25 mouse cellular contexts compared by ENCODE assay signal in the genomic region with DNA sequence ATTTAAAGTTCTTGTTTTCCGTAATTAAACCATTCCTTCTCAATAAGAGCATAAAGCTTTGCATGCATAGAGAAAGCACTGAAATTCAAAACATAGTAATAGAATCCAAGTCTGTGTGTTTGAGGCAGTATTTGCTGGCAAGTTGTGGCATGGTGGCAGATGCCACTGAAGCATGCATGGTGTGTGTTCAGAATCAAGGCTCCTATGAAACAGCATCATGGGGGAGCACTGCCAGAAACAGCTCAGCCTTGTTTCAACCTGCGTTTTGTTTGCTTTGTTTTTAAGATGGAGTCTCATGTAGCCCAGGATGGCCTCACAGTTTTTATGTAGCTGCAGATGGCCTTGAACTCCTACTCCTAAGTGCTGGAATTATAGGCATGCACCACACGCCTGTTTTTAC.
DNase-seq lines count a peak whose midpoint lies in the region; ATAC-seq and TF ChIP-seq lines count a peak whose summit lies in the region.
"Had no signal": no experiment of that assay in that cellular context is flagged by ENCODE, and none has a peak within 500 bp of the region (broad histone marks: within the 10 kb centered on the region; RNA-seq: fewer than 3 reads in every experiment).

No protein-coding gene starts in this region.

- no peak for TF ChIP-seq CTCF in cerebellum, adult 2 months (IDR thresholded peaks at IDR 0.05; ENCODE audit: borderline replicate concordance, insufficient read depth, low read depth, low read length)
- TF ChIP-seq CTCF in layer of hippocampus, adult 2 months (conservative IDR thresholded peaks at IDR 0.05): no peak

- no peaks in the 10 kb centered on the region for H3K9me3 ChIP-seq in forebrain, embryonic 16.5 days (ENCODE audit: control insufficient read depth, low read length)
- H3K9me3 ChIP-seq in forebrain, embryonic 11.5 days (ENCODE audit: control insufficient read depth, low read length): no peaks in the 10 kb centered on the region
- H3K9me3 ChIP-seq: embryonic facial prominence, embryonic 15.5 days; G1E; heart, embryonic 10.5 days; hindbrain, embryonic 13.5 days; intestine, embryonic 15.5 days had no signal

- 70% methylated on average over 3 of the region's 3 CpGs for WGBS in cerebellum, adult 2 months
- WGBS in forebrain, embryonic 16.5 days: 60% methylated on average over 3 of the region's 3 CpGs
- 82% methylated on average over 3 of the region's 3 CpGs for WGBS in forebrain, embryonic 11.5 days

- peaks cover 3% of the 10 kb centered on the region; the same call in 1 of the 2 replicates for H3K4me1 ChIP-seq in cerebellum, adult 2 months (ENCODE audit: control insufficient read depth, insufficient read depth, low read length)
- peaks cover 30% of the 10 kb centered on the region for H3K4me1 ChIP-seq in forebrain, embryonic 16.5 days (replicated peaks; ENCODE audit: control insufficient read depth, insufficient read depth, low read length)
- peaks cover 5% of the 10 kb centered on the region; the same call in 1 of the 2 replicates for H3K4me1 ChIP-seq in forebrain, embryonic 11.5 days (replicated peaks; ENCODE audit: control insufficient read depth, insufficient read depth, low read length)

- H3K4me3 ChIP-seq in cerebellum, adult 2 months (replicated peaks; ENCODE audit: insufficient read depth, low read depth, low read length): no peak overlapping the region
- H3K4me3 ChIP-seq in forebrain, embryonic 16.5 days (replicated peaks; ENCODE audit: low read length): no peak overlapping the region
- no peak overlapping the region for H3K4me3 ChIP-seq in forebrain, embryonic 11.5 days (ENCODE audit: low read depth, low read length)
- no peak overlapping the region for H3K4me3 ChIP-seq in layer of hippocampus, adult 2 months
- H3K4me3 ChIP-seq: embryonic facial prominence, embryonic 15.5 days; erythroblast, embryonic 14.5 days; heart, embryonic 10.5 days; hindbrain, embryonic 13.5 days; intestine, embryonic 15.5 days had no signal

- no peak overlapping the region for H3K9ac ChIP-seq in forebrain, embryonic 16.5 days (replicated peaks; ENCODE audit: low read depth, low read length)
- H3K9ac ChIP-seq in forebrain, embryonic 11.5 days (ENCODE audit: low read length): no peak overlapping the region
- H3K9ac ChIP-seq: embryonic facial prominence, embryonic 15.5 days; hindbrain, embryonic 13.5 days; intestine, embryonic 15.5 days had no signal

- no peaks in the 10 kb centered on the region for H3K36me3 ChIP-seq in forebrain, embryonic 16.5 days (ENCODE audit: control insufficient read depth, insufficient read depth)
- H3K36me3 ChIP-seq in forebrain, embryonic 11.5 days (ENCODE audit: control insufficient read depth, insufficient read depth, low read length): no peaks in the 10 kb centered on the region
- H3K36me3 ChIP-seq: embryonic facial prominence, embryonic 15.5 days; G1E; heart, embryonic 10.5 days; hindbrain, embryonic 13.5 days; intestine, embryonic 15.5 days had no signal

- H3K27ac ChIP-seq in cerebellum, adult 2 months (ENCODE audit: insufficient read depth, low read length): no peak overlapping the region
- no peak overlapping the region for H3K27ac ChIP-seq in forebrain, embryonic 16.5 days (ENCODE audit: low read length)
- no peak overlapping the region for H3K27ac ChIP-seq in forebrain, embryonic 11.5 days (ENCODE audit: low read depth, low read length)
- no peak overlapping the region for H3K27ac ChIP-seq in layer of hippocampus, adult 2 months
- H3K27ac ChIP-seq: embryonic facial prominence, embryonic 15.5 days; gastrocnemius, adult 2 months; heart, embryonic 10.5 days; hindbrain, embryonic 13.5 days; intestine, embryonic 15.5 days had no signal

- H3K27me3 ChIP-seq in cerebellum, adult 2 months (ENCODE audit: control insufficient read depth, insufficient read depth, low read length): peaks cover 3% of the 10 kb centered on the region; the same call in 1 of the 2 replicates
- H3K27me3 ChIP-seq in forebrain, embryonic 16.5 days (replicated peaks; ENCODE audit: control insufficient read depth, insufficient read depth, low read length): no peaks in the 10 kb centered on the region
- H3K27me3 ChIP-seq in forebrain, embryonic 11.5 days (ENCODE audit: control insufficient read depth, insufficient read depth, low read length): no peaks in the 10 kb centered on the region
- H3K27me3 ChIP-seq: embryonic facial prominence, embryonic 15.5 days; intestine, embryonic 15.5 days had no signal

- no peak overlapping the region for H3K4me2 ChIP-seq in forebrain, embryonic 16.5 days (ENCODE audit: low read length)
- no peak overlapping the region for H3K4me2 ChIP-seq in forebrain, embryonic 11.5 days (ENCODE audit: low read depth, low read length, severe bottlenecking)
- H3K4me2 ChIP-seq: embryonic facial prominence, embryonic 15.5 days; hindbrain, embryonic 13.5 days; intestine, embryonic 15.5 days had no signal

- TF ChIP-seq POLR2A in cerebellum, adult 2 months (IDR thresholded peaks at IDR 0.05; ENCODE audit: borderline replicate concordance, insufficient read depth, low read length): no peak

- peak; percentile 23 to 31 for DNase-seq in cerebellum, postnatal 10 days
- no peak for DNase-seq in cerebellum, adult 2 months
- no peak for DNase-seq in forebrain, embryonic 11.5 days (ENCODE audit: low spot score)
- DNase-seq in layer of hippocampus, adult 2 months (ENCODE audit: low spot score in 2 of 2): peak; percentile 20 to 23
- DNase-seq in layer of hippocampus, adult 8-10 months (ENCODE audit: low spot score in 2 of 2): no peak
- peak; percentile 12 for DNase-seq in testis, postnatal 10 days (ENCODE audit: low spot score)
- no peak for DNase-seq in testis, postnatal 14 days (ENCODE audit: low spot score)
- DNase-seq: adrenal gland, adult 8-10 months; adrenal gland, postnatal 36 days; B cell, adult 2 months; cerebellum, adult 11-12 months; cerebellum, adult 9-11 months; embryo, embryonic 11 days; gastrocnemius, adult 2 months; gastrocnemius, postnatal 25 days; heart, postnatal 10 days; heart, postnatal 4 days had no signal

- ATAC-seq in forebrain, embryonic 16.5 days: peak; percentile 64
- ATAC-seq in forebrain, embryonic 11.5 days (replicated peaks; ENCODE audit: low FRiP score): no peak
- ATAC-seq: CD4-positive, CD25-positive, alpha-beta regulatory T cell, adult 4 months; intestine, embryonic 15.5 days had no signal

Comparison
In these comparisons a context has a peak if more than half of its experiments do, and no peak if none do; other contexts are left out.
1. DNase-seq: peak in cerebellum, postnatal 10 days (2 of 2), layer of hippocampus, adult 2 months (2 of 2) and testis, postnatal 10 days (single experiment); none in cerebellum, adult 2 months (0 of 2), forebrain, embryonic 11.5 days (single experiment), layer of hippocampus, adult 8-10 months (0 of 2) and testis, postnatal 14 days (single experiment).